Mouse (Mus musculus) cortical plate, adult 2 months (tissue): Measurements from ENCODE around the gene Eif4e2.

Experiments
- CTCF ChIP-seq: fragments of 200-500 bp; IDR thresholded peaks from 2 replicates; pipeline ENCODE4 v1.5.1; 2011; ENCODE audit warnings: mild to moderate bottlenecking, control low read depth, low read length; ENCODE audit not compliant: insufficient read depth; ENCODE audit errors: extremely low read depth
- POLR2A ChIP-seq: fragments of 200-500 bp; IDR thresholded peaks from 2 replicates; pipeline ENCODE4 v1.6.1; 2011; ENCODE audit warnings: mild to moderate bottlenecking, low read length, control low read depth; ENCODE audit not compliant: insufficient read depth; ENCODE audit errors: extremely low read depth

DNA sequence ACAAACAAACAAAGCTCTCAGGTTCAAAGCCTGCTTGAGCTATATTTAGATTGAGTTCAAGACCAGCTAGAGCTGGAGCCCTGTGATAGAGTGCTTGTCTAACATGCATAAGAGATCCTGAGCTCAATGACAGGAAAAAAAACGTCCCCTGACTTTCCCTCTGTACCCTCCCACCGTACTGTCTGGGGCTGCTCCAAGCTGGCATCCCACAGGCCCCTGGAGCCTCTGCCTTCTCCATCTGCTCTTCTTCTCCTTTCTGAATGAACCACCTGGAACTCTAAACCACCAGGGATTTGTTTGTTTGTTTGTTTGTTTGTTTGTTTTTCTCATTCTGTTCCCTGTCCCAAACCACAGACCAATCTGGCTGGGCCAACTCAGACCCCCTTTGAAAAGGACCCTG is 62.3 kb downstream of the Eif4e2 start:
- TF ChIP-seq CTCF (no peak), POLR2A (no peak)
